Mouse (Mus musculus) ES-E14 (cell line): ENCODE results near the gene Slc7a1. TPM values are rescaled to one million over a fixed set of nuclear protein-coding genes. Genes with fewer than 3 reads are reported as not detected.

Experiments
- DNase-seq: peaks from one replicate; pipeline ENCODE4 v3.0.0-alpha.2; 2013; ENCODE audit warnings: low read depth, low spot score
- H3K27ac ChIP-seq: 2 replicates; pipeline ENCODE4 v1.5.1; 2012; ENCODE audit warnings: low read depth, mild to moderate bottlenecking, low read length, moderate library complexity, mixed read lengths; ENCODE audit not compliant: poor library complexity, insufficient read depth, severe bottlenecking
- H3K36me3 ChIP-seq: 2 replicates; pipeline ENCODE4 v1.6.1; 2012; ENCODE audit warnings: mild to moderate bottlenecking, low read length, moderate library complexity, mixed read lengths; ENCODE audit not compliant: control insufficient read depth, poor library complexity, insufficient read depth, severe bottlenecking
- H3K4me1 ChIP-seq, 2 experiments: fragments of 150-350 bp in 1 of 2; sonication (generic) in 1 of 2; 2 replicates each; pipeline ENCODE4 v1.6.1; 2012; ENCODE audit warnings: low read length in 2 of 2, mild to moderate bottlenecking in 1 of 2, mixed read lengths in 1 of 2; ENCODE audit not compliant: control insufficient read depth in 2 of 2, insufficient read depth in 2 of 2, poor library complexity in 1 of 2
- H3K4me3 ChIP-seq, 2 experiments: fragments of 150-350 bp in 1 of 2; sonication (generic) in 1 of 2; 2 replicates each; pipeline ENCODE4 v1.5.1; 2012; ENCODE audit warnings: low read length in 2 of 2, low read depth in 1 of 2, mild to moderate bottlenecking in 1 of 2, mixed read lengths in 1 of 2; ENCODE audit not compliant: insufficient read depth in 1 of 2, poor library complexity in 1 of 2, severe bottlenecking in 1 of 2
- H3K9ac ChIP-seq: 2 replicates; pipeline ENCODE4 v1.6.1; 2012; ENCODE audit warnings: low read depth, mild to moderate bottlenecking, low read length, mixed read lengths; ENCODE audit not compliant: poor library complexity, insufficient read depth, severe bottlenecking
- H3K9me3 ChIP-seq: fragments of 150-350 bp; sonication (generic); 2 replicates; pipeline ENCODE4 v1.6.1; 2012; ENCODE audit warnings: low read depth, mild to moderate bottlenecking, low read length; ENCODE audit not compliant: control insufficient read depth, insufficient read depth
- CHD2 ChIP-seq: IDR thresholded peaks from 2 replicates; pipeline ENCODE4 v1.6.1; 2014; ENCODE audit warnings: mild to moderate bottlenecking, low read depth, low read length, inconsistent platforms
- HCFC1 ChIP-seq: IDR thresholded peaks from 2 replicates; pipeline ENCODE4 v1.6.1; 2012; ENCODE audit warnings: low read length, inconsistent platforms, borderline replicate concordance; ENCODE audit not compliant: insufficient read depth
- MAFK ChIP-seq: IDR thresholded peaks from 2 replicates; pipeline ENCODE4 v1.6.1; 2014; ENCODE audit warnings: mild to moderate bottlenecking, low read depth, low read length, inconsistent platforms; ENCODE audit not compliant: insufficient read depth
- ZC3H11A ChIP-seq: IDR thresholded peaks from 2 replicates; pipeline ENCODE4 v1.6.1; 2012; ENCODE audit warnings: low read depth, mild to moderate bottlenecking, inconsistent platforms, low read length, borderline replicate concordance
- ZNF384 ChIP-seq: IDR thresholded peaks from 2 replicates; pipeline ENCODE4 v1.6.1; 2012; ENCODE audit warnings: low read depth, low read length, inconsistent platforms
- in situ Hi-C, 2 experiments: fragments of 600-800 bp; cut with MboI; formaldehyde crosslinking; loops; one replicate each; pipeline ENCODE4 v1.15.1; 2025; ENCODE audit warnings: low sequenced_read_pairs in 2 of 2, inconsistent platforms in 1 of 2; ENCODE audit not compliant: unreplicated experiment in 2 of 2
- total RNA-seq: library from RNA; depleted of rRNA; stranded (reverse); fragments of 300-350 nt; gene quantifications from 2 replicates; pipeline ENCODE4 v1.2.3, GENCODE M21; 2012

The Slc7a1 gene
- total RNA-seq, 1 experiment, result 104 TPM

- in situ Hi-C loops, result no loop called here
These were observed 20.1 kb downstream of the Slc7a1 start for GRCm38 (mm10) chr5:148379455-148380245.

DNA sequence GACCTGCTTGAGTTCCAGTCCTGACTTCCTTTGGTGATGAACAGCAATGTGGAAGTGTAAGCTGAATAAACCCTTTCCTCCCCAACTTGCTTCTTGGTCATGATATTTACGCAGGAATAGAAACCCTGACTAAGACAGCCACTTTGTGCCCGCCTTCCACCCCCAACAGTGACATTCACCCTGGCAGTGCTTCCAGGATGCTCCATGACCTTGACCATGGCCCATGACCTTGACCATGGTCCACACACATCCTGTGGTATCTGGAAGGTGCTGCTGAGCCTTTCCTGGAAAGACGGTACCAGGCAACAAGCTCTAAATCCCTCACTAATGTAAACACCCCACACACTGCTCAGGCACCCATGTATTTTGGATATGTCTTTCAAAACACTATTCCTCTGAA is 21.0 kb downstream of the Slc7a1 start:
- Histone ChIP-seq H3K27ac (no peak overlapping the region), H3K4me3 (no peak overlapping the region), H3K9ac (no peak overlapping the region), H3K9me3 (no peaks in the 10 kb centered on the region), H3K36me3 (no peaks in the 10 kb centered on the region; the same call in 1 of the 2 replicates), H3K4me1 (peaks cover 0 to 9% of the 10 kb centered on the region in 2 experiments; a peak in 3 of 4 replicates)
- no peak for TF ChIP-seq MAFK
- DNase-seq, result no peak
- in situ Hi-C loops, result no loop called here

More at GRCm38 (mm10) chr5:148379455-148380245, 20.1 kb downstream of the Slc7a1 start:
- no peak for DNase-seq
- H3K4me1 ChIP-seq, result peaks cover 0 to 4% of the 10 kb centered on the region in 2 experiments; a peak in 3 of 4 replicates
- H3K36me3 ChIP-seq, result no peaks in the 10 kb centered on the region; the same call in 1 of the 2 replicates
- no peak overlapping the region for H3K9ac ChIP-seq
- H3K4me3 ChIP-seq, result no peak overlapping the region
- H3K9me3 ChIP-seq, result no peaks in the 10 kb centered on the region
- no peak overlapping the region for H3K27ac ChIP-seq
- TF ChIP-seq CHD2 (no peak), MAFK (no peak), HCFC1 (no peak), ZC3H11A (no peak), ZNF384 (no peak)

DNA sequence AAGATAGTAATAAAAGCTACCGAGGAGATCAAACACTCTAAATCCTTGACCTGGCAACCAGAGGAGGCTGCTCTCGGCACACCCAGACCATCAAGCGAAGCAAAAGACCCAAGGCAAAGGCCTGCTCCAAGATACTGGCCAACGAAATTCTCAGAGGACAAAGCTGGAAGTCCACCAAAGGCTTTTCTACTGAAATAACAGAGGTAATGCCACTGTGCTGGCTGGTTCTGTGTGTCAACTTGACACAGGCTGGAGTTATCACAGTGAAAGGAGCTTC is 21.5 kb downstream of the Slc7a1 start:
- Histone ChIP-seq H3K9ac (no peak overlapping the region), H3K4me3 (no peak overlapping the region), H3K27ac (no peak overlapping the region), H3K9me3 (no peaks in the 10 kb centered on the region), H3K36me3 (no peaks in the 10 kb centered on the region; the same call in 1 of the 2 replicates), H3K4me1 (peaks cover 0 to 9% of the 10 kb centered on the region in 2 experiments; a peak in 3 of 4 replicates)
- TF ChIP-seq MAFK (no peak), ZNF384 (no peak), CHD2 (no peak), HCFC1 (no peak), ZC3H11A (no peak)
- no peak for DNase-seq
- in situ Hi-C loops, result no loop called here

DNA sequence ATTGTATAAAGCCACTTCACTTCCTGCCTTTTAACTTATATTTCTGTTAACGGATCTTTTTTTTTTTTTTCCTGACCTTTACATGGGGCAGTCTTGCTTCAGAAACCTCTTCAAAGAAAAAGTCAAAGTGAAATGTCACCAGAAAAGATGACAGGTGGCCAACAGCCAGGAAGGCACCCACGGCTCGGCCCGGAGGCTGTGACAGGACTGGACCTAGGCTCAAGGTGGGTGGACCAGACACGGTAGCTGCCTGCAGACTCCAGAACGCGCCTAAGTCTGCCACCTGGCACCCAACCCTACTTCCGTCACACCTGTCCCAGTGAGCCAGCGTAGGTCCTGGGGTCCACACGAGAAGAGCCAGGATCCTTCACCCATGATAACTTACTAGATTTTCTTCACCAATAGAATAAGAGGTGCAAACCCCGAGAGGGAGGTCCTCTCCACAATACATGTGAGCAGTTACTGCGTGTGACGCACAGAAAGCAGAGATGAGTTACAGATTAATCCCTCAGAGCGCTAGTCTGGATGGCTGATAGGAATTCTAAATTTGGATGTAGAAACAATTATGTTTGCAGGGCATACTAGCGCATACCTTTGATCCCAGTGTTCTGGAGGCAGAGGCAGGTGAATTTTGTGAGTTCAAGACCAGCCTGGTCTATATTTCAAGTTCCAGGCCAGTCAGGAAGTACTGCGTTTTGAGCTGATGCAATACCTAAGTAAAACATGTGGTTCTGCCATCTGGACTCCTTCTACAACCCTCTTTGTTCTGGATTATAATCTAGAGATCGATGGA is 22.1 kb downstream of the Slc7a1 start:
- no peak for DNase-seq
- no peaks in the 10 kb centered on the region for H3K9me3 ChIP-seq
- H3K4me1 ChIP-seq, result peaks cover 0 to 10% of the 10 kb centered on the region in 2 experiments; a peak in 3 of 4 replicates
- no peak overlapping the region for H3K4me3 ChIP-seq
- H3K27ac ChIP-seq, result no peak overlapping the region
- no peak overlapping the region for H3K9ac ChIP-seq
- TF ChIP-seq ZC3H11A (no peak), MAFK (no peak)
- in situ Hi-C loops, result no loop called here
- H3K36me3 ChIP-seq, result no peaks in the 10 kb centered on the region; the same call in 1 of the 2 replicates
